Mouse (Mus musculus) limb, embryonic 14.5 days (tissue): ENCODE data around the gene Nek3. TPM values are rescaled to one million over a fixed set of nuclear protein-coding genes. Genes with fewer than 3 reads are reported as not detected.
A peak's percentile ranks its signal among the peaks of the same experiment; 100 is the strongest.

Experiments
- ATAC-seq: fragments of 200-750 bp; cut with Nextera tagmentation; 2 replicates; pipeline ENCODE4 v1.8.0; 2017; ENCODE audit warnings: low read depth, moderate number of reproducible peaks, moderate TSS enrichment; ENCODE audit not compliant: low FRiP score
- DNase-seq: peaks from one replicate; pipeline ENCODE4 v3.0.0-alpha.2; 2015; ENCODE audit warnings: low spot score
- H3K27ac ChIP-seq: fragments of 300-500 bp; sonication (generic); replicated peaks from 2 replicates; pipeline ENCODE4 v1.5.1; 2014; ENCODE audit warnings: low read depth, mild to moderate bottlenecking, low read length, moderate library complexity, mixed read lengths
- H3K27me3 ChIP-seq: fragments of 300-500 bp; sonication (generic); 2 replicates; pipeline ENCODE4 v1.6.1; 2014; ENCODE audit warnings: low read length, mixed read lengths; ENCODE audit not compliant: control insufficient read depth, insufficient read depth
- H3K36me3 ChIP-seq: fragments of 300-500 bp; sonication (generic); 2 replicates; pipeline ENCODE4 v1.6.1; 2014; ENCODE audit warnings: mild to moderate bottlenecking, low read length, moderate library complexity, mixed read lengths; ENCODE audit not compliant: control insufficient read depth, insufficient read depth
- H3K4me1 ChIP-seq: fragments of 300-500 bp; sonication (generic); 2 replicates; pipeline ENCODE4 v1.6.1; 2014; ENCODE audit warnings: antibody characterized with exemption, low read length, mixed read lengths; ENCODE audit not compliant: control insufficient read depth, insufficient read depth
- H3K4me2 ChIP-seq: fragments of 300-500 bp; sonication (generic); replicated peaks from 2 replicates; pipeline ENCODE4 v1.6.1; 2014; ENCODE audit warnings: low read depth, mild to moderate bottlenecking, low read length, moderate library complexity; ENCODE audit not compliant: severe bottlenecking
- H3K4me3 ChIP-seq: fragments of 300-500 bp; sonication (generic); replicated peaks from 2 replicates; pipeline ENCODE4 v1.5.1; 2014; ENCODE audit warnings: low read length
- H3K9ac ChIP-seq: fragments of 300-500 bp; sonication (generic); 2 replicates; pipeline ENCODE4 v1.6.1; 2014; ENCODE audit warnings: mild to moderate bottlenecking, low read depth, low read length, moderate library complexity; ENCODE audit not compliant: severe bottlenecking
- H3K9me3 ChIP-seq: fragments of 300-500 bp; sonication (generic); 2 replicates; pipeline ENCODE4 v1.6.1; 2016; ENCODE audit warnings: low read length; ENCODE audit not compliant: control insufficient read depth
- POLR2A ChIP-seq: fragments of 200-500 bp; IDR thresholded peaks from 2 replicates; pipeline ENCODE4 v1.8.0; 2012; ENCODE audit warnings: inconsistent platforms, mild to moderate bottlenecking, moderate library complexity, borderline replicate concordance; ENCODE audit not compliant: insufficient read depth, insufficient read length; ENCODE audit errors: extremely low read depth
- WGBS: fragments of 180-500 bp; shearing (Covaris S2); extraction: QIAGEN DNeasy Blood & Tissue Kit; methylation state at CpG from one replicate; pipeline ENCODE4 v1.1.7; 2014; 5-methylcytosine and 5-hydroxymethylcytosine counted together
- polyA plus RNA-seq, 2 experiments: library from polyadenylated mRNA; depleted of rRNA in 1 of 2; stranded (reverse) in 1 of 2; unstranded in 1 of 2; fragments of >200 nt; fragmentation: Nextera tagmentation in 1 of 2; extraction: Ambion mirVana in 1 of 2; gene quantifications; 2 replicates each; pipeline versions ENCODE4 v1.2.1 to v1.2.3; 2012 to 2014

Gene Nek3
- polyA plus RNA-seq (2012; rRNA removed) (4.3 and 6.1 TPM in 2 replicates), polyA plus RNA-seq (2014; fragmentation: Nextera tagmentation; extraction: Ambion mirVana) (4.0 and 4.9 TPM in 2 replicates)

DNA sequence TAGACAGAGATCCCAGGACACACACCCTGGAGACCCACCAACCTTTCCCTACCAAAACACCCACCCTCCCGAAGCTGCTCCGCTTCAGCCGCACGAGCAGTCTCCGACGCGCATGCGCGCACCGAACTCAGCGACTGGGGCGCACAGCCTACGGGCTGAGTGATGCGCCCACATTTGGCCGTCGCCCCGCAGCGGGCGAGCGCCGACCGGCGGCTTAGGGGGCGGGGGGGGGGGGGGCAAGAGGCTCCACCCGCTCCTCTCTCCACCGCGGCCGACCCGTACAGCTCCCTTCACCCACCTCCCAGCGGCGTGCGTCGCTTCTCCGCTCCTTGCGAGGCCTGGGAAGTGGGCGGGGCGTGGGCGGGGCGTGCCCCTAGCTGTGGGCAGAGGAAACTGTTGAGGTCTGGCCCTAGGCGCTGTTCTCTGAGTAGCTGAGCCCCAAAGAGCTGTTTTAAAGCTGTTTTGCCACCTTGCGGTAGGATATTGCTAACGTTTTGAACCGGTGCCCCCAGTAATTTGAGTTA is at the start of gene Nek3:
TSS of gene Nek3 (minus strand) at position 356 of the 524 bp plus-strand sequence.
- TF ChIP-seq POLR2A = peak; percentile 41; the same call in 1 of the 2 replicates
- whole genome bisulfite sequencing = under 1% methylated on average over 42 of the region's 43 CpGs
- Histone ChIP-seq H3K4me1 (no peaks in the 10 kb centered on the region), H3K9me3 (no peaks in the 10 kb centered on the region), H3K9ac (peak within 1 kb of the TSS; percentile 61), H3K4me2 (peak within 1 kb of the TSS; percentile 63), H3K27ac (peak within 1 kb of the TSS; percentile 68), H3K4me3 (peak within 1 kb of the TSS; percentile 51), H3K36me3 (peaks cover 24% of the 10 kb centered on the region), H3K27me3 (no peaks in the 10 kb centered on the region)
- peak; percentile 92 for DNase-seq
- ATAC-seq = peak; percentile 96

DNA sequence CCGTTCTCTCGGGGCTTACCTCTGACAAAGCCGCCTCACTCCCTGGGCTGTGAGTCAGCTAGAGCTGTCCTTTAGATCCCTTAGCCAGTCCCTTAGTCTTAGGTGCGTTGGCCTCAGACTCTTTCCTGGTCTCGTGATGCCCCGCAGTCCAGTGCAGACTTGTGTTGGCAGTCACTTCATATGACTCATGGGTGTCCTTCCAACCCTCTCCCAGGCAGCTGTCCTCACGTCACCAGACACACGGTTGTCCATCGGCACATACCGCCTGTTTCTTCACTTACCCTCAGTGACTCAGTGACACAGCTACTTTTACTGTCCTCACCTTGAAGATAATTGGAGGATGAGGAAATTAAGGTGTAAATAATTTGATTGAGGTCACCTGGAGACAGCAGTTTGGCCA is 48.6 kb upstream of the Nek3 start:
- ATAC-seq (no peak), DNase-seq (no peak)
- peaks cover 73% of the 10 kb centered on the region for H3K36me3 ChIP-seq
- no peaks in the 10 kb centered on the region for H3K4me1 ChIP-seq
- H3K27ac ChIP-seq = no peak overlapping the region
- H3K4me2 ChIP-seq = no peak overlapping the region
- no peaks in the 10 kb centered on the region for H3K9me3 ChIP-seq
- no peak for TF ChIP-seq POLR2A
- 96% methylated on average over 10 of the region's 10 CpGs for WGBS
- H3K9ac ChIP-seq = no peak overlapping the region
- H3K27me3 ChIP-seq = no peaks in the 10 kb centered on the region
- H3K4me3 ChIP-seq = no peak overlapping the region

DNA sequence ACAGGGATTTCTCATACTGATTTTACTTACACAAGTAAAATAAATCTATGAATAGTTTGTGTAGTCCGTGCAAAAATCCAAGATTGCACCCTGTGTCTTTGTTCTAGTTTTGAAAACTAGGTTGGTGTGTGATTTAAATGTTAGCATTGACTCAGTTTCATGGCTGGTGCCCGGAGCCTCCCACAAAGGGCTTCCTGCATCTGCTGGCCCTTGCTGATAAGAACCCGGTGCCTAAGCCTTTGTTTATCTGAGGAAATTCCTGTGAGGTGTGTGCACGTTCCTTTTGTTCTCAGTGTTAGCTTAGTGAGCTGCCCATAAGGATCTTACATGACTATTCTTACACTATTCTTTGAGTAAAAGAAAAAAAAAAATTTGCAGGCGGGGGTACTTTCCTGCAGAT is 42.8 kb upstream of the Nek3 start:
- Histone ChIP-seq H3K9ac (no peak overlapping the region), H3K4me2 (no peak overlapping the region), H3K4me3 (no peak overlapping the region), H3K36me3 (peaks cover 56% of the 10 kb centered on the region), H3K9me3 (no peaks in the 10 kb centered on the region), H3K27ac (no peak overlapping the region), H3K27me3 (no peaks in the 10 kb centered on the region), H3K4me1 (no peaks in the 10 kb centered on the region)
- DNase-seq (no peak), ATAC-seq (no peak)
- no peak for TF ChIP-seq POLR2A
- WGBS = 61% methylated on average over 5 of the region's 5 CpGs

DNA sequence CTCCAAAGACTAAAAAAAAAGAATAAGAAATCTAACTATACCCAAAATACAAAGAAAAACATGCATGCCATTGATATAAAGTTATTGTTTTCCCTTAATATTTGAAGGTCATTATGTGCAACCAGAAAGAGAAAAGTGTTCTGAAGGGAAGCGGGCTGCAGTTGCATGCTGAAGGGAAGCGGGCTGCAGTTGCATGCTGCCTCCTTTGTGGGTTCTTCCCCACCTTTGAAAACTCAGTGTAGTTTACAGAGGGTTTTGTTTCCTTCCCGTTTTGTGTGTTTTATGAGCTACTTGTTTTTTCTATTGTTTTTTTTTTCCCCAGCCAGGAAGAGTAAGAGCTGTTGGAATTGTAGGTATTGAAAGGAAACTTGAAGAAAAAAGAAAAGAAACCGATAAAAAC is 41.3 kb upstream of the Nek3 start:
- no peaks in the 10 kb centered on the region for H3K9me3 ChIP-seq

DNA sequence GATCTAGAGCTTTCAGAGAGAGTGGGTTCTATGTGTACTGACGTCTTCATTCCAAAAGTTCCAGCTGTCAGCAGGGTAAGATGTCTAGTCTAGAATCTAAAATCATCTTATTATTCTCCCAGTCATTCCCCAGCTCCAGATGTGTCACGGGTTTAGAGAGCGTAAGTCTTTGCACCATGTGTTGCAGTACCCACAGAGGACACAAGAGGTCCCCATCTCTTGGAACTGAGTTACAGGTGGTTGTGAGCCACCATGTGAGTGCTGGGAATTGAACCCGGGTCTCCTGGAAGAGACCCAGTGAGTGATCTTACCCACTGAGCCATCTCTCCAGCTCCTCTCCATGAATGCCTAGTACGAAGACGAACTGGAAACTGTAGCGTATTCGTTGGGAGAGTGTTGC is 33.2 kb upstream of the Nek3 start:
- DNase-seq (no peak), ATAC-seq (no peak)
- Histone ChIP-seq H3K27me3 (no peaks in the 10 kb centered on the region), H3K4me1 (peaks cover 3% of the 10 kb centered on the region), H3K4me3 (no peak overlapping the region), H3K9me3 (no peaks in the 10 kb centered on the region), H3K9ac (no peak overlapping the region), H3K36me3 (peaks cover 34% of the 10 kb centered on the region), H3K4me2 (no peak overlapping the region), H3K27ac (no peak overlapping the region)
- no peak for TF ChIP-seq POLR2A
- 96% methylated on average over 8 of the region's 8 CpGs for WGBS

More for the DNA sequence above, 41.3 kb upstream of the Nek3 start:
- TF ChIP-seq POLR2A = no peak
- H3K4me3 ChIP-seq = no peak overlapping the region
- H3K27ac ChIP-seq = no peak overlapping the region
- ATAC-seq (no peak), DNase-seq (no peak)
- no peak overlapping the region for H3K9ac ChIP-seq
- 80% methylated on average over 4 of the region's 4 CpGs for WGBS
- H3K36me3 ChIP-seq = peaks cover 53% of the 10 kb centered on the region
- H3K4me2 ChIP-seq = no peak overlapping the region
- H3K27me3 ChIP-seq = no peaks in the 10 kb centered on the region
- no peaks in the 10 kb centered on the region for H3K4me1 ChIP-seq
